Mouse (Mus musculus) kidney, adult 2 months (tissue): ENCODE measurements around the gene Tpi1.

Experiments used
- CTCF ChIP-seq: fragments of 200-500 bp; conservative IDR thresholded peaks from 2 replicates; pipeline ENCODE4 v1.5.1; 2011; ENCODE audit warnings: low read depth, mild to moderate bottlenecking, control low read depth, low read length, moderate library complexity, mixed read lengths; ENCODE audit not compliant: insufficient read depth, insufficient read length
- POLR2A ChIP-seq: fragments of 200-500 bp; IDR thresholded peaks from one replicate; pipeline ENCODE4 v1.6.1; 2011; ENCODE audit warnings: low read depth, low read length, control low read depth

GRCm38 (mm10) chr6:124787722-124788121 lies 26.4 kb downstream of the Tpi1 start:
- TF ChIP-seq CTCF: no peak
- no peak for TF ChIP-seq POLR2A
